Mouse (Mus musculus): ENCODE data around the gene Git1. TPM values are rescaled to one million over a fixed set of nuclear protein-coding genes. Genes with fewer than 3 reads are reported as not detected.

Git1 gene
- polyA plus RNA-seq, 1 experiment = 56.7 TPM

DNA sequence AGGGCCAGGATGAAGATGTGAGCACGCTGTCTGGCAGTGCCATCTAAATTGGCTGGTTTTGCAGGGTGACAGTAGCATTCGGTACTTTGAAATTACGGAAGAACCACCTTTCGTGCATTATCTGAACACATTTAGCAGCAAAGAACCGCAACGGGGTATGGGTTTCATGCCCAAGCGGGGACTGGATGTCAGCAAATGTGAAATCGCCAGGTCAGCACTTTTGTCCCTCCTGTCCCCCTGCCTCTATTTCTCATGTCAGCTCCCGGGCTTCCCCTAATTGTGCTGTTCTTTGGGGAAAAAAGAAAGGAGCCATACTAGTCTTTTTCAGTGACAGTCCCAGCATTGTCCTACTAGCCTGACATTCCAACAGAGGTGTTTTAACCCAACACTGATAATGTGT, 25.0 kb upstream of the Git1 start:
- TF ChIP-seq CEBPB (IDR thresholded peaks at IDR 0.05; ENCODE audit: low read depth) (no peak), MAX (IDR thresholded peaks at IDR 0.05) (no peak), MYOD1 (IDR thresholded peaks at IDR 0.05; ENCODE audit: control insufficient read depth, insufficient read length, low read depth) (no peak), USF1 (IDR thresholded peaks at IDR 0.05; ENCODE audit: low read depth) (no peak), CTCF (IDR thresholded peaks at IDR 0.05; ENCODE audit: control insufficient read depth, insufficient read depth, insufficient read length) (no peak), MYOG (IDR thresholded peaks at IDR 0.05; ENCODE audit: control insufficient read depth, extremely low read depth, insufficient read length) (no peak), FOSL1 (IDR thresholded peaks at IDR 0.05; ENCODE audit: insufficient read depth, low read length, poor library complexity, severe bottlenecking) (no peak)
- Histone ChIP-seq H3K79me2 (ENCODE audit: control insufficient read depth, insufficient read depth) (peaks cover 5% of the 10 kb centered on the region), H3K79me3 (ENCODE audit: low read depth) (peaks cover 3% of the 10 kb centered on the region), H3K4me3 (ENCODE audit: insufficient read depth, poor library complexity, severe bottlenecking) (no peak overlapping the region), H3K36me3 (ENCODE audit: control insufficient read depth, insufficient read depth) (peaks cover 36% of the 10 kb centered on the region), H3ac (ENCODE audit: control insufficient read depth, insufficient read length, low read depth) (no peak overlapping the region), H3K27me3 (ENCODE audit: control insufficient read depth, insufficient read depth, insufficient read length) (no peaks in the 10 kb centered on the region)

DNA sequence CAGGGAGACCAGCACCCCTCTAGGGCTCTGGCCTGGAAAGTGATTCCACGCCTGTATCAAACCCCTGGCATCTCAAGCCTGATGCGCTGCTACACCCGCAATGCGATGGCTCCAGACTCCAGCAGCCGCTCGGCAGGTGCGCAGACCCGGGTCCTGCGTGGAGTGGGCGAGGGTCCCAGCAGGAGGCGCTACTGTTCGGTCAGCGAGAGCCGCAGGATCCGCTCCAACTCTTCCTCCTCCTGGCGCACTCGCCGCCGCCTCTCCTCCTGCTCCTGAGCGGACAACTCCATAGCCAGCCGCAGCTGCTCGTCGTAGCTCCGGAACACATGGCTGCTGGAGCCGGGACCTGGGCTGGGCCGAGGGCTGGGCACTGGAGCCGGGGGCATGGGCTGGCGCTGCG, 22.0 kb upstream of the Git1 start:
- Histone ChIP-seq H3K79me3 (ENCODE audit: low read depth) (peaks cover 2% of the 10 kb centered on the region), H3K36me3 (ENCODE audit: control insufficient read depth, insufficient read depth) (peaks cover 54% of the 10 kb centered on the region), H3ac (ENCODE audit: control insufficient read depth, insufficient read length, low read depth) (no peak overlapping the region), H3K27me3 (ENCODE audit: control insufficient read depth, insufficient read depth, insufficient read length) (no peaks in the 10 kb centered on the region), H3K79me2 (ENCODE audit: control insufficient read depth, insufficient read depth) (no peaks in the 10 kb centered on the region), H3K4me3 (ENCODE audit: insufficient read depth, poor library complexity, severe bottlenecking) (no peak overlapping the region)
- TF ChIP-seq MAX (IDR thresholded peaks at IDR 0.05) = no peak

DNA sequence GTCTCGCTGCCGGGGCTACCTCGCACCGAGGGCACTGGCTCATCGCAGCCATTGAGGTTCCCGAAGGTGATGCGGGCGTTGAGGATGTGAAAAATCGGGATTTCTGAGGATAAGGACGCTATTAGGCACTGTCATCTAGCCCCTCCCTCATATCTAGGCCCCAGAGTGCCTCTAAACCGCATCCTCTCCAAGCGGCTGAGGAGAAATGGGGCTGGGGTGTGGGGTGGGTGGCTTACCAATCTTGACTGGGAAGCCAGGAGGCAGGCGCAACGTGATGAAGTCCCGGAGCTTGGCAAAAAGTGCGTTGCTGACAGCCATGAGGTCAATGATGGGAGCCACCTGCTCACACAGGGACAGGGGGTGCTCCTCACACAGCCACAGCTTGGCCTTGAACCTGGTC, 20.6 kb upstream of the Git1 start:
- Histone ChIP-seq H3K27me3 (ENCODE audit: control insufficient read depth, insufficient read depth, insufficient read length) (no peaks in the 10 kb centered on the region), H3K4me3 (ENCODE audit: insufficient read depth, poor library complexity, severe bottlenecking) (no peak overlapping the region), H3K79me3 (ENCODE audit: low read depth) (peaks cover 10% of the 10 kb centered on the region), H3ac (ENCODE audit: control insufficient read depth, insufficient read length, low read depth) (no peak overlapping the region), H3K79me2 (ENCODE audit: control insufficient read depth, insufficient read depth) (peaks cover 9% of the 10 kb centered on the region), H3K36me3 (ENCODE audit: control insufficient read depth, insufficient read depth) (peaks cover 59% of the 10 kb centered on the region)
- no peak for TF ChIP-seq CEBPB (IDR thresholded peaks at IDR 0.05; ENCODE audit: low read depth)
- no peak for TF ChIP-seq MAX (IDR thresholded peaks at IDR 0.05)

DNA sequence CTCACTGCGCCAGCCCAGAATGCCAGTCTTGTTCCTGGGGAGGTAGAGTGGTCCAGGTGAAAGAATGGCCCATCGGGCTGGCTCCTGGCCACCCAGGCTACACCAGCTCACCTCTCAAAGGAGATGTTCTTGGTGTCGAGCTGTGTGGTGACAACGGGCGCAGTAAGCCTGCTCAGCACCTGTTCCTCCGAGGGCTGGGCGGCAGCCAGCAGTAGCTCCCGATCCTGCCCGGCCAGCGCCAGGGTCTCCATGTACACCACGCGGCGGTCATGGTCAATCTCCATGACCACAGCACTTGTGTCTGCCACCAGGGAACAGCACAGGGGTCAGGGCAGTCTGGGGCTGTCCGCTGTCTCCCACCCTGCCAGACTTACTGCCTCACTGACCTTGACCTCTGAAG, 17.1 kb upstream of the Git1 start:
- H3K36me3 ChIP-seq (ENCODE audit: control insufficient read depth, insufficient read depth) = peaks cover 42% of the 10 kb centered on the region

DNA sequence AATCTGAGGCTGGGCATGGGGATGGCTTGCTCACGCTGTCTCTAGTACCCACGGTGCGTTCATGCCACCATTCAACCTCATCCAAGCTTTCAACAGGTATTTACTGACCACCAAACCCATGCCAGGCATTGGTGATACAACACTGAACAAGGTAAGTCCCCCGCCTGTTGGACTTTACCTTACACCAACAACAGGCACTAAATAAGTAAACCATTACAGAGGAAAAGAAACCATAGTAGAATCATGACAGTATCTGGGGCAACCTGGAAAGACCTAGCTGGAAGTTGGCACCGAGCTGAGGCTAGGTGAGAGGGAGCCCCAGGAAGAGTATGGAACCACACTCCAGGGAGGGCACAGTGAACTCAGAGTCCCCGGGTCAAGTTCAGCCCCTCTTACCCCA, 16.5 kb upstream of the Git1 start:
- H3K79me3 ChIP-seq (ENCODE audit: low read depth) = peaks cover 47% of the 10 kb centered on the region
- no peaks in the 10 kb centered on the region for H3K27me3 ChIP-seq (ENCODE audit: control insufficient read depth, insufficient read depth, insufficient read length)
- H3ac ChIP-seq (ENCODE audit: control insufficient read depth, insufficient read length, low read depth) = no peak overlapping the region
- peaks cover 50% of the 10 kb centered on the region for H3K79me2 ChIP-seq (ENCODE audit: control insufficient read depth, insufficient read depth)
- peaks cover 35% of the 10 kb centered on the region for H3K36me3 ChIP-seq (ENCODE audit: control insufficient read depth, insufficient read depth)
- TF ChIP-seq USF1 (IDR thresholded peaks at IDR 0.05; ENCODE audit: low read depth) = no peak
- no peak for TF ChIP-seq MAX (IDR thresholded peaks at IDR 0.05)
- no peak for TF ChIP-seq CEBPB (IDR thresholded peaks at IDR 0.05; ENCODE audit: low read depth)
- no peak for TF ChIP-seq MYOD1 (IDR thresholded peaks at IDR 0.05; ENCODE audit: control insufficient read depth, insufficient read length, low read depth)
- TF ChIP-seq CTCF (IDR thresholded peaks at IDR 0.05; ENCODE audit: control insufficient read depth, insufficient read depth, insufficient read length) = no peak
- TF ChIP-seq FOSL1 (IDR thresholded peaks at IDR 0.05; ENCODE audit: insufficient read depth, low read length, poor library complexity, severe bottlenecking) = no peak
- H3K4me3 ChIP-seq (ENCODE audit: insufficient read depth, poor library complexity, severe bottlenecking) = no peak overlapping the region

More for the DNA sequence above, 17.1 kb upstream of the Git1 start:
- Histone ChIP-seq H3K4me3 (ENCODE audit: insufficient read depth, poor library complexity, severe bottlenecking) (no peak overlapping the region), H3K79me3 (ENCODE audit: low read depth) (peaks cover 41% of the 10 kb centered on the region), H3K79me2 (ENCODE audit: control insufficient read depth, insufficient read depth) (peaks cover 43% of the 10 kb centered on the region), H3ac (ENCODE audit: control insufficient read depth, insufficient read length, low read depth) (no peak overlapping the region), H3K27me3 (ENCODE audit: control insufficient read depth, insufficient read depth, insufficient read length) (no peaks in the 10 kb centered on the region)
- TF ChIP-seq USF1 (IDR thresholded peaks at IDR 0.05; ENCODE audit: low read depth) (no peak), FOSL1 (IDR thresholded peaks at IDR 0.05; ENCODE audit: insufficient read depth, low read length, poor library complexity, severe bottlenecking) (no peak)

DNA sequence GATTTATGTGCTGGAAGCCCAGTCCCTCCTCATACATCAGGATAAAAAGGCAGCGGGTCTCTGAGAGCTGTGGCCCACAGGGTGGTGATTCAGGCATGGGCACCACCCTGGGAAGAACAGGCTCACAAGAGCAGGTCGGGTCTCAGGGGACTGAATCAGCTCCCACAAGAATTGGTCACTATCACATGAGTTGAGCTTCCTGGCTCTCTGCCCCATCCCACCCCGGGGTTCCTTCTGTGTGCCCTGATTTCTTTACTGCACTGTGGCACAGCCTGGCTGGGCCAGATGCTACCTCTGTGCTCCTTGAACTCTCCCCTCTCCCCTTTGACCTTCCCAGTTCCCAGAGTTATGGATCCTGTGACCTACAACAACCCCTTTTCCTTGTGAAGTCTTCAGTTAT, 10.3 kb upstream of the Git1 start:
- Histone ChIP-seq H3K79me3 (ENCODE audit: low read depth) (peaks cover 82% of the 10 kb centered on the region), H3K79me2 (ENCODE audit: control insufficient read depth, insufficient read depth) (peaks cover 98% of the 10 kb centered on the region), H3K27me3 (ENCODE audit: control insufficient read depth, insufficient read depth, insufficient read length) (no peaks in the 10 kb centered on the region), H3K4me3 (ENCODE audit: insufficient read depth, poor library complexity, severe bottlenecking) (no peak overlapping the region), H3K36me3 (ENCODE audit: control insufficient read depth, insufficient read depth) (no peaks in the 10 kb centered on the region), H3ac (ENCODE audit: control insufficient read depth, insufficient read length, low read depth) (no peak overlapping the region)
- no peak for TF ChIP-seq CTCF (IDR thresholded peaks at IDR 0.05; ENCODE audit: control insufficient read depth, insufficient read depth, insufficient read length)
- TF ChIP-seq MAX (IDR thresholded peaks at IDR 0.05) = peak; percentile 53
- TF ChIP-seq MYOG (IDR thresholded peaks at IDR 0.05; ENCODE audit: control insufficient read depth, extremely low read depth, insufficient read length) = no peak
- TF ChIP-seq CEBPB (IDR thresholded peaks at IDR 0.05; ENCODE audit: low read depth) = no peak
- TF ChIP-seq MYOD1 (IDR thresholded peaks at IDR 0.05; ENCODE audit: control insufficient read depth, insufficient read length, low read depth) = peak; percentile 22
- TF ChIP-seq FOSL1 (IDR thresholded peaks at IDR 0.05; ENCODE audit: insufficient read depth, low read length, poor library complexity, severe bottlenecking) = no peak
- peak; percentile 8 for TF ChIP-seq USF1 (IDR thresholded peaks at IDR 0.05; ENCODE audit: low read depth)
